11 mouse cellular contexts compared by ENCODE assay signal in the genomic region with DNA sequence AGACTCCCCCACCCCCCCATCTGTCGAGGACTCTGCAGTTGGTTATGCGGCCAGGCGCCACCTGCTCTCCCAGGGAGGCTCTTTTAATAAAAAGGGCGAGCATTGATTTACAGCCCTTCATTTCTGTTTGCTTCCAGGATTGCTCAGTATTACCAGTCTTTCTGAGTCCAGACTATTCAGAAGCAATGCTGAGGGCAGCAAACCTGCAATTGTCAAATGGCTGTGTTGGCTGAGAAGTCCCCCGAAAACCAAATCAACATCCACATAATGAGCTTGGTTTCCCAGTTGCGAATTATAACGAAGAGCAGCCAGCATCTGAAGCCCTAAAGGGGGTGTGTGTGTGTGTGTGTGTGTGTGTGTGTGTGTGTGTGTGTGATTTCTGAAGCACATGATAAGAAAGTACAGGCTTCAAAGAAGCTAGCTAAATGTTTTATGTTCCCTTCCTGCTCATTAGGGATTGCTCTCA. TPM values are rescaled to one million over a fixed set of nuclear protein-coding genes. Genes with fewer than 3 reads are reported as not detected.
DNase-seq lines count a peak whose midpoint lies in the region; ATAC-seq and TF ChIP-seq lines count a peak whose summit lies in the region.
"Had no signal": no experiment of that assay in that cellular context is flagged by ENCODE, and none has a peak within 500 bp of the region (broad histone marks: within the 10 kb centered on the region; RNA-seq: fewer than 3 reads in every experiment).

No protein-coding gene starts in this region.

- DNase-seq in hindbrain, embryonic 14.5 days (ENCODE audit: low spot score): peak; percentile 57
- no peak for DNase-seq in heart, postnatal 25 days (ENCODE audit: low spot score)
- no peak for DNase-seq in retina, embryonic 14.5 days (ENCODE audit: low spot score)
- DNase-seq: cerebellum, adult 2 months; heart, postnatal 36 days; lung, postnatal 14 days; thymus, adult 18-20 months had no signal

- H3K27ac ChIP-seq in cortical plate, adult 2 months (ENCODE audit: insufficient read depth, low read length): 0 out of 2 replicates have a peak overlapping the region, but pooled peaks have one; percentile 7
- H3K27ac ChIP-seq in embryonic facial prominence, embryonic 13.5 days: no peak overlapping the region
- peak overlapping the region; percentile 69 for H3K27ac ChIP-seq in hindbrain, embryonic 14.5 days
- peak overlapping the region; percentile 91 for H3K27ac ChIP-seq in midbrain, embryonic 15.5 days

- H3K9ac ChIP-seq in embryonic facial prominence, embryonic 13.5 days: no peak overlapping the region
- peak overlapping the region; percentile 5; the same call in 1 of the 2 replicates for H3K9ac ChIP-seq in hindbrain, embryonic 14.5 days
- 0 out of 2 replicates have a peak overlapping the region, but pooled peaks have one; percentile 32 for H3K9ac ChIP-seq in midbrain, embryonic 15.5 days

- H3K9me3 ChIP-seq in embryonic facial prominence, embryonic 13.5 days: no peaks in the 10 kb centered on the region
- no peaks in the 10 kb centered on the region for H3K9me3 ChIP-seq in hindbrain, embryonic 14.5 days (ENCODE audit: control insufficient read depth, low read length)
- no peaks in the 10 kb centered on the region for H3K9me3 ChIP-seq in midbrain, embryonic 15.5 days

- ATAC-seq in embryonic facial prominence, embryonic 13.5 days (ENCODE audit: insufficient number of reproducible peaks, insufficient read depth, low FRiP score, low TSS enrichment, low read depth): no peak
- peak; percentile 66 for ATAC-seq in hindbrain, embryonic 14.5 days (ENCODE audit: low FRiP score)
- ATAC-seq in midbrain, embryonic 15.5 days (replicated peaks): peak; percentile 65
- ATAC-seq in CD4-positive, CD25-positive, alpha-beta regulatory T cell, adult 4 months: no peak

- TF ChIP-seq CTCF in cortical plate, adult 2 months (IDR thresholded peaks at IDR 0.05; ENCODE audit: extremely low read depth, insufficient read depth, low read length): no peak

- H3K4me1 ChIP-seq in cortical plate, adult 2 months (ENCODE audit: control insufficient read depth, insufficient read depth, low read length): no peaks in the 10 kb centered on the region; the same call in 1 of the 2 replicates
- H3K4me1 ChIP-seq in embryonic facial prominence, embryonic 13.5 days: peaks cover 20% of the 10 kb centered on the region
- peaks cover 39% of the 10 kb centered on the region for H3K4me1 ChIP-seq in hindbrain, embryonic 14.5 days (replicated peaks; ENCODE audit: control insufficient read depth, insufficient read depth, low read length)
- H3K4me1 ChIP-seq in midbrain, embryonic 15.5 days: peaks cover 39% of the 10 kb centered on the region

- H3K36me3 ChIP-seq in embryonic facial prominence, embryonic 13.5 days: no peaks in the 10 kb centered on the region
- no peaks in the 10 kb centered on the region for H3K36me3 ChIP-seq in hindbrain, embryonic 14.5 days (replicated peaks; ENCODE audit: control insufficient read depth, insufficient read depth)
- no peaks in the 10 kb centered on the region for H3K36me3 ChIP-seq in midbrain, embryonic 15.5 days (replicated peaks)

- H3K4me2 ChIP-seq in embryonic facial prominence, embryonic 13.5 days: peak overlapping the region; percentile 17; the same call in 1 of the 2 replicates
- H3K4me2 ChIP-seq in hindbrain, embryonic 14.5 days (replicated peaks): peak overlapping the region; percentile 38
- H3K4me2 ChIP-seq in midbrain, embryonic 15.5 days: peak overlapping the region; percentile 33

- intact Hi-C loops in heart, postnatal 25 days (cut with DNase I): no loop called here

- 36% methylated on average over 7 of the region's 7 CpGs for WGBS in embryonic facial prominence, embryonic 13.5 days
- WGBS in hindbrain, embryonic 14.5 days: 12% methylated on average over 7 of the region's 7 CpGs
- WGBS in midbrain, embryonic 15.5 days: 15% methylated on average over 7 of the region's 7 CpGs

- no peak for TF ChIP-seq POLR2A in cortical plate, adult 2 months (IDR thresholded peaks at IDR 0.05; ENCODE audit: extremely low read depth, insufficient read depth, low read length)

- H3K27me3 ChIP-seq in embryonic facial prominence, embryonic 13.5 days: no peaks in the 10 kb centered on the region
- H3K27me3 ChIP-seq in hindbrain, embryonic 14.5 days (ENCODE audit: control insufficient read depth, insufficient read depth, low read length): no peaks in the 10 kb centered on the region
- H3K27me3 ChIP-seq in midbrain, embryonic 15.5 days (replicated peaks): no peaks in the 10 kb centered on the region

- H3K4me3 ChIP-seq in cortical plate, adult 2 months (ENCODE audit: insufficient read depth, low read length): no peak overlapping the region
- H3K4me3 ChIP-seq in embryonic facial prominence, embryonic 13.5 days: no peak overlapping the region
- no peak overlapping the region for H3K4me3 ChIP-seq in hindbrain, embryonic 14.5 days (replicated peaks; ENCODE audit: low read length)
- no peak overlapping the region for H3K4me3 ChIP-seq in midbrain, embryonic 15.5 days

RNA-seq across cellular contexts. Expression of a gene that starts 22.0 kb away (rescaled TPM):
- 13.3 and 13.8 TPM in 2 replicates for polyA plus RNA-seq in cortical plate, adult 2 months (2012; rRNA removed)
- polyA plus RNA-seq in embryonic facial prominence, embryonic 13.5 days (2015; fragmentation: Nextera tagmentation; extraction: Ambion mirVana): 39.0 and 39.4 TPM in 2 replicates
- polyA plus RNA-seq in hindbrain, embryonic 14.5 days (2014; fragmentation: Nextera tagmentation; extraction: Ambion mirVana): 39.5 and 41.8 TPM in 2 replicates
- polyA plus RNA-seq in midbrain, embryonic 15.5 days (2015; fragmentation: Nextera tagmentation; extraction: Ambion mirVana): 34.4 and 35.0 TPM in 2 replicates
- 10 to 100 TPM; 13.4 to 13.5 TPM for total RNA-seq in heart, postnatal 25 days (2021)
- 10 to 100 TPM; 40.8 to 42.2 TPM for polyA plus RNA-seq in CD4-positive, CD25-positive, alpha-beta regulatory T cell, adult 4 months (2017; shearing (Covaris generic))

Comparison
In these comparisons a context has a peak if more than half of its experiments do, and no peak if none do; other contexts are left out.
1. ATAC-seq: peak in hindbrain, embryonic 14.5 days (single experiment) and midbrain, embryonic 15.5 days (single experiment); none in embryonic facial prominence, embryonic 13.5 days (single experiment) and CD4-positive, CD25-positive, alpha-beta regulatory T cell, adult 4 months (single experiment).
2. Peak in every context shown above with its lines, with median percentiles within 50 percentile points of each other: H3K4me2 ChIP-seq.